8 mouse cellular contexts compared by ENCODE assay signal in genomic region chr10:85044732-85045720, GRCm38 (mm10). TPM values are rescaled to one million over a fixed set of nuclear protein-coding genes. Genes with fewer than 3 reads are reported as not detected.
A peak's percentile ranks its signal among the peaks of the same experiment; 100 is the strongest.
DNase-seq lines count a peak whose midpoint lies in the region; ATAC-seq and TF ChIP-seq lines count a peak whose summit lies in the region.

No protein-coding gene starts in this region.

- H3K9me3 ChIP-seq in forebrain, embryonic 15.5 days = no peaks in the 10 kb centered on the region
- H3K9me3 ChIP-seq in hindbrain, embryonic 11.5 days (ENCODE audit: control insufficient read depth, low read length) = no peaks in the 10 kb centered on the region

- peaks cover 11% of the 10 kb centered on the region for H3K4me1 ChIP-seq in forebrain, embryonic 15.5 days
- H3K4me1 ChIP-seq in hindbrain, embryonic 11.5 days (replicated peaks; ENCODE audit: control insufficient read depth, insufficient read depth, low read length) = no peaks in the 10 kb centered on the region

- no peak overlapping the region for H3K27ac ChIP-seq in left cerebral cortex, adult 2 months
- H3K27ac ChIP-seq in forebrain, embryonic 15.5 days (replicated peaks) = no peak overlapping the region
- H3K27ac ChIP-seq in hindbrain, embryonic 11.5 days (ENCODE audit: low read depth, low read length) = no peak overlapping the region

- WGBS in forebrain, embryonic 15.5 days = 11% methylated on average over 24 of the region's 24 CpGs
- WGBS in hindbrain, embryonic 11.5 days = 8% methylated on average over 24 of the region's 24 CpGs

- H3K27me3 ChIP-seq in forebrain, embryonic 15.5 days = peaks cover 16% of the 10 kb centered on the region
- H3K27me3 ChIP-seq in hindbrain, embryonic 11.5 days (ENCODE audit: control insufficient read depth, insufficient read depth, low read length) = peaks cover 14% of the 10 kb centered on the region

- peak overlapping the region; percentile 33 for H3K4me2 ChIP-seq in forebrain, embryonic 15.5 days (replicated peaks)
- H3K4me2 ChIP-seq in hindbrain, embryonic 11.5 days (replicated peaks; ENCODE audit: low read depth, low read length) = peak overlapping the region; percentile 42

- TF ChIP-seq CTCF in left cerebral cortex, adult 2 months (IDR thresholded peaks at IDR 0.05) = peak; percentile 71

- peak; percentile 74 for ATAC-seq in forebrain, embryonic 15.5 days (replicated peaks)
- no peak for ATAC-seq in hindbrain, embryonic 11.5 days (ENCODE audit: low FRiP score)

- H3K4me3 ChIP-seq in left cerebral cortex, adult 2 months = no peak overlapping the region
- H3K4me3 ChIP-seq in forebrain, embryonic 15.5 days = peak overlapping the region; percentile 16
- H3K4me3 ChIP-seq in hindbrain, embryonic 11.5 days (ENCODE audit: low read depth, low read length) = 0 out of 2 replicates have a peak overlapping the region, but pooled peaks have one; percentile 6

- DNase-seq in left cerebral cortex, adult 2 months (ENCODE audit: extremely low spot score in 1 of 2, low spot score in 2 of 2) = peak; percentile 35 to 52
- no peak for DNase-seq in left cerebral cortex, adult 11 months (ENCODE audit: low spot score)
- DNase-seq in c-Kit-positive CD71-positive TER-119-positive erythroid progenitor cells, embryonic 14.5 days (ENCODE audit: low spot score) = peak; percentile 9
- DNase-seq in hindbrain, embryonic 11.5 days (ENCODE audit: low spot score) = peak; percentile 65
- DNase-seq in layer of hippocampus, postnatal 14 days (ENCODE audit: low spot score in 2 of 2) = peak; percentile 58 to 69
- peak; percentile 64 for DNase-seq in lung, postnatal 36 days
- DNase-seq in right cerebral cortex, postnatal 14 days = peak; percentile 39

- no peak overlapping the region for H3K9ac ChIP-seq in forebrain, embryonic 15.5 days (replicated peaks)
- no peak overlapping the region for H3K9ac ChIP-seq in hindbrain, embryonic 11.5 days (ENCODE audit: low read depth, low read length)

- no peaks in the 10 kb centered on the region for H3K36me3 ChIP-seq in forebrain, embryonic 15.5 days
- no peaks in the 10 kb centered on the region for H3K36me3 ChIP-seq in hindbrain, embryonic 11.5 days (ENCODE audit: control insufficient read depth, insufficient read depth, low read length)

- intact Hi-C loops in left cerebral cortex, adult 2 months (cut with DNase I) = loop anchor here (2.0 to 10.0 kb wide), 3 partner anchors 32 to 528 kb away; no protein-coding TSS in a partner anchor

RNA-seq across cellular contexts. Expression of gene Fhl4, which starts 57.3 kb away (rescaled TPM):
- under 1 TPM; 0.34 to 0.56 TPM for total RNA-seq in left cerebral cortex, adult 2 months (2021)
- polyA plus RNA-seq in forebrain, embryonic 15.5 days (2015; fragmentation: Nextera tagmentation; extraction: Ambion mirVana) = 2.2 and 2.4 TPM in 2 replicates
- polyA plus RNA-seq in hindbrain, embryonic 11.5 days (2014; fragmentation: Nextera tagmentation; extraction: Ambion mirVana) = 2.0 and 2.6 TPM in 2 replicates
- total RNA-seq in layer of hippocampus, postnatal 14 days (2021) = 1 to 10 TPM; 1.0 to 1.2 TPM

RNA-seq across cellular contexts. Expression of gene Tmem263, which starts 57.4 kb away (rescaled TPM):
- 10 to 100 TPM; 38.5 to 39.5 TPM for total RNA-seq in left cerebral cortex, adult 2 months (2021)
- polyA plus RNA-seq in forebrain, embryonic 15.5 days (2015; fragmentation: Nextera tagmentation; extraction: Ambion mirVana) = 57.7 and 62.5 TPM in 2 replicates
- 59.5 and 67.6 TPM in 2 replicates for polyA plus RNA-seq in hindbrain, embryonic 11.5 days (2014; fragmentation: Nextera tagmentation; extraction: Ambion mirVana)
- 10 to 100 TPM; 28.6 to 30.8 TPM for total RNA-seq in layer of hippocampus, postnatal 14 days (2021)
